Mouse (Mus musculus) retina, embryonic 14.5 days (tissue): ENCODE data around the gene Lcmt1.

Experiments used
- DNase-seq: peaks from one replicate; pipeline ENCODE4 v3.0.0-alpha.2; 2015; ENCODE audit warnings: low spot score

Lcmt1 gene

GRCm38 (mm10) chr7:123360185-123360584 lies 9.4 kb upstream of the Lcmt1 start:
- no peak for DNase-seq

GRCm38 (mm10) chr7:123361229-123361980 lies 8.2 kb upstream of the Lcmt1 start:
- no peak for DNase-seq

- no peak for DNase-seq
Measured at GRCm38 (mm10) chr7:123362806-123363205, 6.8 kb upstream of the Lcmt1 start.

GRCm38 (mm10) chr7:123363971-123364370 lies 5.6 kb upstream of the Lcmt1 start:
- DNase-seq, result no peak

GRCm38 (mm10) chr7:123365876-123366741 lies 3.5 kb upstream of the Lcmt1 start:
- no peak for DNase-seq

- DNase-seq, result no peak
Measured at GRCm38 (mm10) chr7:123366806-123367205, 2.8 kb upstream of the Lcmt1 start.

- no peak for DNase-seq
Measured at GRCm38 (mm10) chr7:123367218-123368150, 2.1 kb upstream of the Lcmt1 start.

GRCm38 (mm10) chr7:123368187-123368586 lies 1.4 kb upstream of the Lcmt1 start:
- DNase-seq, result no peak

- no peak for DNase-seq
Measured at GRCm38 (mm10) chr7:123368778-123369746, 522 bp upstream of the Lcmt1 start.

DNA sequence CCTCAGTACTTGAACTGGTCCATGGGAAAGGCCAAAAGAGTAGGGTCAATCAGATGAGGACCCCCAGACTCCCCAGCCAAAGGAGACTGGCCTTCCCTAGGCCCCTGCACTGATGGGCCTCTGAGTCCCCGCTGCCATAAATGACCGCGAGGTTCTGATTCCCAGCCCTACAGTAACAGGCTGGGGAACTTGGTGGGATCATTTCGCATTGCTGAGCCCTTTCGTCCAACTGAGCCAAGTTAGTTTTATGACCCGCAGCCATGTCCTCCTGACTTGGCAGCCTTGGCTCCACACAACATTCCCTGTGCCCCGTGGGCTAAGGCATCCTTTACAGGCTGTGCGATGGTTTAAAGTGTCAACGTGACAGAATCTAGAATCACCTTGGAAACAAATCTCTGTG lies 1.1 kb downstream of the Lcmt1 start:
- no peak for DNase-seq

GRCm38 (mm10) chr7:123371501-123371900 lies 1.9 kb downstream of the Lcmt1 start:
- no peak for DNase-seq

- peak; percentile 97 for DNase-seq
Measured at GRCm38 (mm10) chr7:123377443-123378400, 8.1 kb downstream of the Lcmt1 start.

DNA sequence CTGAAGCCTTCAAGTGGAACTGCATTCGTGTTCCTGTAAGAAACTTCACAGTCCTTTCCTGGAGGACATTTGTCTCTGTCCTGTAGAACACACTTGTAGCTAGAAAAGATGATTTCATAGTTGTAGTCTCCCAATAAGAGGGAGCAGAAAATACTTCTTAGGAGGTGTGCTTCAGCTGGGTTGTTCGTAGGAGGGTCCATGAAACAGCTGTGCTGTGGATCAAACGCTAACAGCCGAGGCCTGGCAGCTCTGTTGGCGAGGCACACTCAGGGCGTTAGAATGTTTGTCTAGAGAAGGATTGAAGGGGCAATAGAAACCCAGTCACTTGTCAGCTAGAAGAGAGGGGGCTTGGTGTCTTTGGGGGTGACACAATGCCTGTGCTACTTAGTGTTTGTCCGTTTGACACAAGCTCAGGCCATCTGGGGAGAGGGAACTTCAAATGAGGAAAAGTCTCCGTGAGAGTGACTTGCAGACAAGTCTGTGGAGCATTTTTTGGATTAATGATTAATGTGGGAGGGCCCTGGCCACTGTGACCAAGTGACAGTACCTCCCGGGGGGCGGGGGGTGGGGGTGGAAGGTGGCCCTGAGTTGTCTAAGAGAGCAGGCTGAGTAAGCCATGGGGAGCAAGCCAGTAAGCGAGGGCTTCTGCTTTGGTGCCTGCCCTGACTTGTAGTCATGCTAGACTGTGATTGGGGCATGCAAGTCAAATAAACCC lies 16.3 kb downstream of the Lcmt1 start:
- no peak for DNase-seq

DNA sequence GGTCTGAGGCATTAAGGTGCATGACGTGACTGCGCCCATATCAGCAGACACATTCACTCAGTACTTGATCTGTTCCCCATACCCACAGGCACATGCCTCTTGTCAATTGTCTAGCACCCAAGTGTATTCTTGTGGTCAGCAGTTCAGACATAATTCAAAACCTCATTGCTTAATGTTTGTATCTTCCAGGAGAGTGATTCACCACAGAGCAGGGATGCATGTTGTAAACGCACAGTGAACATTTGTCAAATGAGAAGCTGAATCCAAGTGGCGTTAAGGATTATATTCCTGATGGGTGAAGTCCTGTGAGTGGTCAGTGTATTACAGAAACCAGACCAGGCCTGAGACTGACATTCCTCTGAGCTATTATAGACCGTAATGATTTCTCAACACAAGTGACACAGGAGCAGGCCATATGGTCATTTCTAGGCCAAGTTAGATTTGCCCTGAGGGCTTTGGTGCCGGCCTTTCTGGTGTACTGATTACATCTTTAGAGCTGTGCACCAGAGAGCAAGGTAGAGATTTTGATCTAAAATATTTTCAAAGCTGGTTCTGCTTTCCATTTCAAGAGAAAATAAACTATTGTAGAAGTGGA lies 20.2 kb downstream of the Lcmt1 start:
- peak; percentile 34 for DNase-seq

- no peak for DNase-seq
Measured at GRCm38 (mm10) chr7:123394271-123394670, 24.7 kb downstream of the Lcmt1 start.

GRCm38 (mm10) chr7:123396900-123397299 lies 27.3 kb downstream of the Lcmt1 start:
- DNase-seq, result no peak

- DNase-seq, result no peak
Measured at GRCm38 (mm10) chr7:123397369-123397768, 27.8 kb downstream of the Lcmt1 start.

- DNase-seq, result no peak
Measured at GRCm38 (mm10) chr7:123397931-123398330, 28.3 kb downstream of the Lcmt1 start.

GRCm38 (mm10) chr7:123398828-123399227 lies 29.2 kb downstream of the Lcmt1 start:
- peak; percentile 84 for DNase-seq
